Mouse (Mus musculus): ENCODE data around the gene Cyp2d9. TPM values are rescaled to one million over a fixed set of nuclear protein-coding genes. Genes with fewer than 3 reads are reported as not detected.
"Not testable (repeated sequence)": the region's sequence is repeated elsewhere in the genome, so short reads cannot be mapped to it uniquely, and the experiment has no call there.

The Cyp2d9 gene
- total RNA-seq, 2 experiments from 2014 or later = 1.9 TPM; not detected in 1

GRCm38 (mm10) chr15:82450045-82450444 lies 16.8 kb downstream of the Cyp2d9 start:
- peak in 1 of 2 experiments; percentile 3 for DNase-seq

- DNase-seq = not testable (repeated sequence)
These were observed 18.9 kb downstream of the Cyp2d9 start for GRCm38 (mm10) chr15:82452133-82452532.

- DNase-seq = not testable (repeated sequence)
These were observed 20.3 kb downstream of the Cyp2d9 start for GRCm38 (mm10) chr15:82453501-82453900.

GRCm38 (mm10) chr15:82456086-82456790 lies 23.0 kb downstream of the Cyp2d9 start:
- not testable (repeated sequence) for DNase-seq

GRCm38 (mm10) chr15:82457064-82458021 lies 24.1 kb downstream of the Cyp2d9 start:
- no peak for DNase-seq

- not testable (repeated sequence) for DNase-seq
These were observed 26.0 kb downstream of the Cyp2d9 start for GRCm38 (mm10) chr15:82459266-82459665.

GRCm38 (mm10) chr15:82464701-82465100 lies 31.5 kb downstream of the Cyp2d9 start:
- no peak for DNase-seq

GRCm38 (mm10) chr15:82494273-82494672 lies 61.0 kb downstream of the Cyp2d9 start:
- not testable (repeated sequence) for DNase-seq

Small RNAs within 50 kb of the gene (microRNA-seq; reads per million reads assigned to microRNA genes)
- gene Gm25990 (not detected), gene Gm27331 (not detected), gene Gm27622 (not detected), gene Gm27825 (not detected), gene Mir7684 (not detected)

Other genes with a start within 250 kb of the Cyp2d9 start
- gene Shisa8, start 220.6 kb upstream of the Cyp2d9 start, total RNA-seq (2021) = under 1 TPM; 0.46 to 0.73 TPM
- under 1 TPM in 1 of 2 experiments, not detected in 1; 0.20 TPM for gene Tnfrsf13c, start 209.1 kb upstream of the Cyp2d9 start, total RNA-seq (2021)
- 1 to 10 TPM; 2.9 to 4.3 TPM for gene Cenpm, start 188.7 kb upstream of the Cyp2d9 start, total RNA-seq (2021)
- 1 to 10 TPM in 1 of 2 experiments, under 1 TPM in 1; 0.23 to 1.2 TPM for gene 1500009C09Rik, start 181.0 kb upstream of the Cyp2d9 start, total RNA-seq (2021)
- gene Sept3, start 158.5 kb upstream of the Cyp2d9 start, total RNA-seq (2021) = 1 to 10 TPM; 2.6 to 4.3 TPM
- not detected for gene Wbp2nl, start 134.5 kb upstream of the Cyp2d9 start, total RNA-seq (2021)
- gene Naga, start 94.5 kb upstream of the Cyp2d9 start, total RNA-seq (2021) = 10 to 100 TPM; 59.1 to 68.1 TPM
- 1 to 10 TPM in 1 of 2 experiments, under 1 TPM in 1; 0.59 to 1.1 TPM for gene Pheta2, start 94.5 kb upstream of the Cyp2d9 start, total RNA-seq (2021)
- gene Smdt1, start 94.5 kb upstream of the Cyp2d9 start, total RNA-seq (2021) = 100 to 1,000 TPM; 166 to 186 TPM
- gene Ndufa6, start 79.1 kb upstream of the Cyp2d9 start, total RNA-seq (2021) = 100 to 1,000 TPM; 439 to 578 TPM
- gene Cyp2d22, start 53.2 kb upstream of the Cyp2d9 start, total RNA-seq (2021) = 10 to 100 TPM; 34.1 to 36.4 TPM
- gene Cyp2d11, start 39.4 kb upstream of the Cyp2d9 start, total RNA-seq (2021) = not detected
- under 1 TPM in 1 of 2 experiments, not detected in 1; 0.83 TPM for gene Cyp2d10, start 26.2 kb upstream of the Cyp2d9 start, total RNA-seq (2021)
- not detected for gene Cyp2d12, start 121.6 kb downstream of the Cyp2d9 start, total RNA-seq (2021)
- gene Cyp2d34, start 187.5 kb downstream of the Cyp2d9 start, total RNA-seq (2021) = not detected